Mouse (Mus musculus) WW6 (cell line): Measurements from ENCODE around the gene Fam104a.
"Not testable (repeated sequence)": the region's sequence is repeated elsewhere in the genome, so short reads cannot be mapped to it uniquely, and the experiment has no call there.

Source experiments
- DNase-seq: peaks from one replicate; pipeline ENCODE4 v3.0.0-alpha.2; 2013; ENCODE audit warnings: low read depth, low spot score

Gene Fam104a

GRCm38 (mm10) chr11:113666205-113666604 is 17.8 kb downstream of the Fam104a start:
- no peak for DNase-seq

- DNase-seq, result no peak
Measured at GRCm38 (mm10) chr11:113664279-113664678, 19.7 kb downstream of the Fam104a start.

GRCm38 (mm10) chr11:113661835-113662351 is 22.1 kb downstream of the Fam104a start:
- DNase-seq, result no peak

GRCm38 (mm10) chr11:113660940-113661339 is 23.0 kb downstream of the Fam104a start:
- no peak for DNase-seq

- not testable (repeated sequence) for DNase-seq
Measured at GRCm38 (mm10) chr11:113660213-113660612, 23.7 kb downstream of the Fam104a start.

GRCm38 (mm10) chr11:113658763-113659162 is 25.2 kb downstream of the Fam104a start:
- no peak for DNase-seq

GRCm38 (mm10) chr11:113658319-113658718 is 25.6 kb downstream of the Fam104a start:
- DNase-seq, result no peak

- DNase-seq, result no peak
Measured at GRCm38 (mm10) chr11:113657221-113657620, 26.7 kb downstream of the Fam104a start.

GRCm38 (mm10) chr11:113656511-113656932 is 27.4 kb downstream of the Fam104a start:
- DNase-seq, result no peak

GRCm38 (mm10) chr11:113654561-113655270 is 29.2 kb downstream of the Fam104a start:
- DNase-seq, result no peak

GRCm38 (mm10) chr11:113654105-113654504 is 29.9 kb downstream of the Fam104a start:
- DNase-seq, result no peak

GRCm38 (mm10) chr11:113652516-113652915 is 31.4 kb downstream of the Fam104a start:
- DNase-seq, result no peak

GRCm38 (mm10) chr11:113651907-113652273 is 32.1 kb downstream of the Fam104a start:
- DNase-seq, result peak; percentile 61

- DNase-seq, result no peak
Measured at GRCm38 (mm10) chr11:113651206-113651906, 32.6 kb downstream of the Fam104a start.

GRCm38 (mm10) chr11:113649353-113650210 is 34.4 kb downstream of the Fam104a start, which contains the start of gene Slc39a11:
Slc39a11 (minus strand) TSS chr11:113650079.
- DNase-seq, result peak; percentile 58

- DNase-seq, result no peak
Measured at GRCm38 (mm10) chr11:113648690-113649352, 35.1 kb downstream of the Fam104a start, which contains the start of gene Cog1. Cog1 (plus strand) TSS chr11:113649169.

- peak; percentile 80 for DNase-seq
Measured at GRCm38 (mm10) chr11:113648152-113648551, 35.8 kb downstream of the Fam104a start.

- DNase-seq, result no peak
Measured at GRCm38 (mm10) chr11:113645181-113645580, 38.8 kb downstream of the Fam104a start.

GRCm38 (mm10) chr11:113638680-113639079 is 45.3 kb downstream of the Fam104a start:
- DNase-seq, result no peak

- no peak for DNase-seq
Measured at GRCm38 (mm10) chr11:113634699-113635121, 49.2 kb downstream of the Fam104a start.

- DNase-seq, result no peak
Measured at GRCm38 (mm10) chr11:113633398-113633797, 50.6 kb downstream of the Fam104a start.
